Mouse (Mus musculus): ENCODE results near the gene Fpr2.

DNA sequence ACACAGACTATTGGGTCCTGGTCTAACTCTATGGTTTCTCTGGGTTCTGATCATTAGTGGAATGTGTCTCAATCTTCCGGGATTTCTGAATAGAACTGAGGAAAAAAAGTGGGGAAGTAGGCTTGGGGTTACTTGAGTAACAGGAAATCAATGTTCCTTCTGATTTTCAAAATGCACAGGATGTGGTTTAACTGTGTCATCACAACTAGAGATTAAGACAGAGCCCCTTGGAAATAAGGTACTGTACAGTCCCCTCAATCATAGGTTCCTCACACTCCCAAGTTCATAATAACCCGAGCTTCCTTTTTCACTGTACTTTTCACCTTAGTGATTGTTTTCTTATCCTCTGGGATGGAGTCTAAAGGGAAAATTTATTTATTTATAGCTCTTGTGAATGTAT, 15.9 kb upstream of the Fpr2 start:
- TF ChIP-seq GATA1 (IDR thresholded peaks at IDR 0.05; ENCODE audit: low read length) (no peak), TAL1 (IDR thresholded peaks at IDR 0.05; ENCODE audit: low read length) (no peak)
